Mouse (Mus musculus) MEL-GATA-1-ER (cell line): ENCODE results near the gene Apopt1.
A peak's percentile ranks its signal among the peaks of the same experiment; 100 is the strongest.

Experiments used
- DNase-seq: peaks from one replicate; pipeline ENCODE4 v3.0.0-alpha.2; 2012; ENCODE audit warnings: low read depth; ENCODE audit errors: extremely low read depth

The Apopt1 gene

DNA sequence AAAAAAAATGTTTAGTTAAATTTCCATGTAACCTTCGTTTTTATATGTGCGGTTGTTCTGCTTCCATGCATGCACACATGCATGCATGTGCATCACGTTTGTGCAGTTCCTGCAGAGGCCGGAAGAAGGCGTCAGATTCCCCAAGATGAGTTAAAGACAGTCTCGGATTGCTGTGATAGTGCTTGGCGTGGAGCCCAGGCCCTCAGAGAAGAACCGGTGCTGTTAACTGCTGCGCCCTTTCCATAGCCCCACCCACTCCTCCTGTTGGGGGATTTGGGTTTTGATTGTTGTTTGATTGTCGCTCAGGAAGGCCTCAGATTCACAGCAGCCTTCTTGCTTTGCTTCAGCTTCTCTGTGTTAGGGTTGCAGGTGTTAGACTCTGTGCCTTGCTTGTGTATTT is 56.2 kb downstream of the Apopt1 start:
- DNase-seq = peak; percentile 54

- no peak for DNase-seq
These were observed 56.9 kb downstream of the Apopt1 start for GRCm38 (mm10) chr12:111769816-111770577.

DNA sequence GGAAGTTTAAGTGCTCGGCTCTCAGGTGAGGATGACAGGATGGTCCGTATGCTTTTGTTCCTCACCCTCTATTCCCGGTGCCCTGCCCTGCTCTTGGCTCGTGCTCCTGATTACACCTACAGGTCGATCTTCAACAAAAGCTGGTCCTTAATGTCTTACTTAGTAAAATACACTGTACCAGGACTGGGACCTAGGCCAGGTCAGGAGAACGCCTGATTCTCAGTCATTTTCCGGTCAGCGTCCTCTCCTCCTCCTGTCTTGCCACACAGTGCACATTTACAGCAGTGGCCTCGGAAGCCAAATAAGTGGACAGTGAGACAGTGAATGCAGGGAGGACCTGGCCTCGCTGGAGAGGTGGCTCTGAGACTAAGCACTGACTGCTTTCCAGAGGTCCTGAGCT is 57.6 kb downstream of the Apopt1 start:
- DNase-seq = no peak

DNA sequence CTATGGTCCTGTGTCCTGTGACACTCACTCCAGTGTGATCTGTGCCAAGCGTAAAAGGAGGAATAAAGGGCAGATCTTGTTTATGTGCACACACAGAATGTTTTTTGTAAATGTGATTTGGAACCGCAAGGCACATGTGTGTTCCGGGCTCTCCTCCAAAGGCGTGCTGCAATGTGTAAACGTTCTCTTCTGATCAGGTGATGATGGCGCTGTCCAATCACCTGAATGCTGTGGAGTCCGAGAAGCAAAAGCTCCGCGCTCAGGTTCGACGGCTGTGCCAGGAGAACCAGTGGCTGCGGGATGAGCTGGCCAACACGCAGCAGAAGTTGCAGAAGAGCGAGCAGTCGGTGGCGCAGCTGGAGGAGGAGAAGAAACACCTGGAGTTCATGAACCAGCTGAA is 61.1 kb downstream of the Apopt1 start:
- DNase-seq = no peak

DNA sequence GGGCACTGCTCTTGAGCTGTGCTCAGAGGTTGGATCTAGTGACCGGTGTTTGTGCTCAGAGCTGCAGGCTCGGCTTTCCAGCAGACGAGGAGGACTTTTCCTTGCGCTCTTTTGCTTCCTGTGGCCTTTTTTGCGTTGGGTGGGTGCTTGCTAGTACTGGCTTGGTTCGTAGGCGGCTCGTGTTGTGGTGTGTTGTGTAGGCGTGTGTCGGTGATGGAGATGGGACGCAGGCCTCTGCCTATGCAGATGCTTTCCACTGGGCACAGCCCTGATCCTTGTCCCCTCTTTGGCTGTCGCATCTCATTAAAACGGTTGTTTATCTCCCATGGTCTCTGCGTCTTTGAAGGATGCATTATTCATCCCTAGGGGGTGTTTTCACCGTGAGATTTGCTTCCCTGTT is 61.8 kb downstream of the Apopt1 start:
- no peak for DNase-seq

- no peak for DNase-seq
These were observed 64.9 kb downstream of the Apopt1 start for GRCm38 (mm10) chr12:111777919-111778318.

DNA sequence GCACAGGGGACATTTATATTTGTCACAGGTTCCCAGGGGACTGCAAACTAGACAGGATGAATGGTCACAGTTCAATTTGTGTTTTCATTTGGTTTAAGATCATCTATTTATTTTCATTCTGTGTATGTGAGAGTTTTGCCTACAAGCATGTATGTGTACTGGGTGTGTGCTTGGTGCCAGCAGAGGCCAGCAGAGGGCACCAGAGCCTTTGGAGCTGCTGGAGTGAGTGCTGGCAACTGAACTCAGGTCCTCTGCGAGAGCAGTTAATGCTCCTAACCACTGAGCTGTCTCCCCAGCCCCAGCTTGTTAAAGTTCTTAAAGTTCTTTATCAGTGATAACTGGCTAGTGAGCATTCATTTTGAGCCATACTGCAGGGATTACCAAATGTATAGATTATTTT is 66.5 kb downstream of the Apopt1 start:
- DNase-seq = no peak

DNA sequence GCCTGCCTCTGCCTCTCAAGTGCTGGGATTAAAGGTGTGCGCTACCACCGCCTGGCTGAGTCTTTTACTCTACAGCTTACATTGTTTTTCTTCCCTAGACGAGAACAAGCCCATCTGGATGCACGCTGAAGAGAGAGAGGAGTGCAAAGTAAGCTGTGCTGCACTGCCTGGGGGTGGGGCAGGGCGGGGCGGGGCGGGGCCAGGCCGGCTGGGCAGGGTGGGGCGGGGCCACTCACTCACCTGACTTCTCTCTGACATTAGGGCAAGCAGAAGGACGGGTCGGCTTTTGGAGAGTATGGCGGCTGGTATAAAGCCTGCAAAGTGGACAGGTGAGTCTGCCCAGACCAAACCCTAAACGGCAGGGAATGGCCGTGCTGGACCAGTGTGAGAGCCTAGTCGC is 72.1 kb downstream of the Apopt1 start:
- no peak for DNase-seq

DNA sequence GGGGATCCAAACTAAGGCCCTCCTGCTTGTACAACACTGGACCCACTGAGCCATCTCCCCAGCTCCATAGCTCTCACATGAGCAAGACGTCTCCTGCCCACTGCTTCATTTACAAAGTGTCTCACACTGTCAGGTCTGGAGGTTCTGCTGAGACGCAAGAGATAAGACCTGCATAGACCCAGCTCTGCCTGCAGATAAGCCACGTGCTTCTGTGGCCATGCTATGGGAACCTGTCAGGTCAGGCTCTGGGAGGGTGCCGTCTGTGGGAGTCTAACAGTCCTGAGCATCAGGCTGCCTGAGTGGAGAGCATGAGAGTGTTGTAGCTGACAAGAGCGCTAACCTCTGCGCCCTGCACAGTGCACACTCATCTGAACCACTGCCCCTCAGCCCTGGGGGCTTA is 74.0 kb downstream of the Apopt1 start:
- no peak for DNase-seq

- DNase-seq = no peak
These were observed 77.0 kb downstream of the Apopt1 start for GRCm38 (mm10) chr12:111790090-111790489.

DNA sequence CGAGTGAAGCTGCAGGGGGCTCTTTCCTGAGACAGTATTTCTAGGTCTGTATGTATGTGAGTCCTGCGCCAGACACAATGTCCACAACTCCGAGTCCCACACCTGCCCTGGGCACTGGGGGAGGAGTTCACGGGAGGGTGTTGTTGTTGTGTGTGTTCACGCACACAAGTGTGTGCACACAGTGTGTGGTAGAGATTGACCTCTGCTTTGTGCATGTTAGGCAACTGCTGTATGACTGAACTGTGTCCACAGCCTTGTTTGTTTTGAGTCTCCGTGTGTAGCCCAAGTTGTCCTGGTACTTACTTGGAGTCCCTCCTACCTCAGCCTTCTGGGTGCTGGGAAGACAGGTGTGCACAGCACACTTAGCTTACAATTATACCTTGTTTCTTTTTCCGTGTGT is 77.6 kb downstream of the Apopt1 start:
- DNase-seq = no peak

DNA sequence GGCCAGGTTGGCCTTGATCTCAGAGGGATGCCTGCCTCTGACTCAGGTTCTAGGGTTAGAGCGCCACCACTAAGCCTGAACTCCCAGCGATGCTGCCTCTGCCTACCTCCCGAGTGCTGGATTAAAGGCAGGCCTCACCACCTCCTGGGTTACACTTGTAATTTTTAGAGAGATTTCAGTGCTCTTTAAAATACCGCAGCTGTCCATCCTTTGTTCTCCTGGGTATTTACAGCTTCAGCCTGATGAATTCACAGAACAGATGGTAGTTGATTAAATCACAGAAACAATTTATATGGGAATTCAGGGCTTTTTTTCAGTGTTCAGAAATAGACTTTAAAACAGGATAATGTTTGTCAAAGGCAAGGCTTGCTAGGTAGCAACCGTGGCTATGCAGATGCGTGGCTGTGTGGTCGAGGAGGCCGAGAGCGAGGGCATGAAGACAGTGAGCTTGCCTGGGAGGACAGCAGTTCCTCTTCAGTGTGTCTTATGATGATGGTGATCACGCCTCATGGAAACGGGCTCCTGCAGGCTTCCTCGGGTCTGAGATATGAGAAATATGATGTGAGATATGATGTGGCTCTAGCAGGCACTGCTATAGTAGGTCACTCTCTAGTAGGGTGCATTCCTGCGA is 78.5 kb downstream of the Apopt1 start:
- DNase-seq = no peak

DNA sequence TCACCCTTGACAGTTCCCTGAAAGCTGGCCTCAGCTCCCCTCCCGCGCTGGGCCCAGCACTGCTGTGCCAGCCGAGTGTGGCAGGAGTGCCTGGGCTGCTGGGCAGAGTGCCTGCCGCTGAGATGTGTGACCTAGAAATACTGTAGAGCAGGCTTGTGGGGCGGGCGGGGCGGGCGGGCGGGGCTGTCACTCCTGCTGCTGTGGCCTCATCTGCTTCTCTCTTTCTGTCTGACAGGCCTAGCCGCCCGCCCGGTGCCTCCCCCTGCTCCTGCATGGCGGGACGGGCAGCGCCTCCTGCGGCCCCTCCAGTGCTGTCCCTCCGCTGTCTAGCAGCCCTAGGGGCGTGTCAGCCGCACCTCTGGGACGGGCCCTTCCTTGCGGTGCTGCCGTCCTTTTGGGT is 81.0 kb downstream of the Apopt1 start:
- no peak for DNase-seq

DNA sequence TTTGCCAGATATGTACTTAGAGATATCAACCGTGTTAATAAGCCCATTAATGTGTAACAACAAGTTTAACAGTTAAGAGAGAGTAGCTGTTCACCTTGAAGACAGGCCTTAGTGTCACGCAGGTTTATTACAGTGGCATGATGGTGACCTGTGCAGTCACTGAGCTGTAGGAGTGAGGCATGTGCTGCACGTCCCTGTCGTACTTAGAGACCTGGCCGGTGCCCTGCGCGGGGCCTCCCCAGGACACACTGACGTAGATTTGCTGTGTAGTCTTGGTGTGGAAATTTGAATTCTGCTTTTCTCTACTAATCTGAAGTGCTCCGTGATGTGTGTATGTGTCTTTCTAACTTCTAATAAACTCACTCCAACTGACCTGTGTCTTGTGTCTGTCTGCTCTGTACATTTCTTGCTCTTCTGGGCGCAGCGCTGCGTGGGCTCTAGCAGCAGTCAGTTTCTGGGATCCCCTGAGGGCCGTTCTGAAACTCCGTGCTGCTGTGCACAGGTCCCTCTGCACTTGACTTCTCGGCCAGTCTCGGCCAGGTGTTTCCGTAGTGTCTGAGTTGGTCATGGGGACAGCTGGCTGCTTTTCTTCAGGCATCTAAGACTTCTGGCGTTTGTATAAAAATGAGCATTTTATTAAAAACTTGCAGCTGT is 81.6 kb downstream of the Apopt1 start:
- no peak for DNase-seq

DNA sequence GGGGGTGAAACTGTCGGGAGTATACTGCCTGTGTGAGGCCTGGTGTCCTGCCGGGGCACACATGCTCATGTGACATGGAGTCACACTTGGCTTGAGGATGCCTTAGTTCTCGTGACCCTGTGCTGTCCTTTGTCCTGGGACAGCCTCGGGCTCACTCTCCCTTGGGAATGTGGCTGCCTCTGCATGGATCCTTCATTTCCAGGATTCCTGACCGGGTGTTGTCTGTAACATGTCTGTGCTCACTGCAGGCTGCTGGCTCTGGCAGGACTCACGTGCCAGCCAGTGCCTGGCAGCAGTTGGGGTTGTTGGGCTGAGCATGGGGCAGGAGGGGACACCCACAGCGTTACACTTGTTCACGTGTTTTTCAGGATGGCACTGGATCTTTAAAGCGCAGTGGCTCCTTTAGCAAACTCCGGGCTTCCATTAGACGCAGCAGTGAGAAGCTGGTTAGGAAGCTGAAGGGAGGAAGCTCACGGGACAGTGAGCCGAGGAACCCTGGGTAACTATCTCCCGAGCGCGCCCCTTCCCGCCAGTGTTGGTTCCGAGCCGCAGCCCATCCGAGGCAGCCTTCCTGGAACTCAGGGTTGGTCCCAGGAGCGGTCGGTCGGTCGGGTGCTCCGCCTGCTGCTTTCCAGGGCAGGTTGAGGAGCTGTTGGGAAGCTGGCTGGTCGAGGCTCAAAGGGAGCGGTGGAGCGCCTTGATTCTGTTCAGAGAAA is 82.3 kb downstream of the Apopt1 start:
- no peak for DNase-seq

DNA sequence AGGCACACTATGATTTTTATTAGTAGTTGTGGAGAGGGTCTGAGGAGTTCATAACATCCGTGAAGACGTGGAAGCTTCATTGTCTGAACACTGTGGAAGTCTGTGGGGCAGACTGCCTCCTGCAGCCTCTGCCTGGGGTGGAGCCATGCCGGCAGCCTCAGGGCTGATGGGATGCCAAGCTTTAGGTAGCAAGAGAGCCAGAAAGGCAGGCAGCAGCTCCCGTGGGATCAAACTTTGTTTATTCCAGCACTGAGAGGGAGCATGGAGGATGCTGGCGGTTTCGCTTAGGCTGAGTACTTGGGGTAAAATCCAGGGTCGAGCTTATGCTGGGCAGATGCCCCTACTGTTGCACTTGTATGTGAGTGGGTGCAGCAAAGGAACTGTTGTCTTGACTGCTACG is 84.2 kb downstream of the Apopt1 start:
- no peak for DNase-seq

- no peak for DNase-seq
These were observed 85.4 kb downstream of the Apopt1 start for GRCm38 (mm10) chr12:111798493-111798892.

DNA sequence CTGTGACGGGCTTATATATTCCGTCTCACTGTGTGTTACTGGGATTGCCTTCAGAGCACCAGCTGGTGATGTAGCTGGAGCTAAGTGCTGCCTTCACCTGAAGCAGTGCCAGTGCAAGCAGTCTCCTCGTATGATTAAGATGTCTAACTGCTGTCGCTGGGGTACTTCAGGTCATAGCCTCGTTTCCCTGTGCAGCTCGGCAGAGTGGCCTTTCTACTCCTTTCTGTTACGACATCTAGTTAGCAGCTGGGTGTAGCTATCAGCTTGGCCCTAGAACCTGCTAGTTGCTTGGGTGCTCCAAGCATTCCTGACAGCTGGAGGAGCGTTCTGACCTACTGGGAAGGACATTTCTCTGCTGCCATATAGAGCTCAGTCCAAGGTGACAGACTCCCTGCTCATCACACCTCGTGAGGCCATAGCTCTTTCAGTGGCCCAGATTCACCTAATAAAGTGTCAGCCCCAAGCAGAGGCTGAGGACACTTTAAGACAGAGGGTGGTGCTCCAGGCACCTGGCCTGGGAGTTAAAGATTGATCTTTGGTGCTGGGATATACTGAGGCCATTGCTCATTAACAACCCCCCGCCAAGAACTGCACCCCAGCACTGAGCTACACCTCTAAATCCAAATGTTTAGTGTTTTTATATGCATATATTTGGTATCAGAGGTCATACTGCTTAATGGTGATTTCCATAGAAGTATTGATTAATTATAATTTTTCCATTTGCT is 87.6 kb downstream of the Apopt1 start:
- DNase-seq = no peak

- DNase-seq = no peak
These were observed 90.5 kb downstream of the Apopt1 start for GRCm38 (mm10) chr12:111803538-111803937.
